Mouse (Mus musculus) urinary bladder, adult 18-20 months (tissue): ENCODE data around the gene Olfr1417.

Experiments
- DNase-seq, 2 experiments: peaks; one replicate each; pipeline ENCODE4 v3.0.0; 2022; ENCODE audit warnings: low spot score in 2 of 2, mixed read lengths in 2 of 2

Olfr1417 gene

DNA sequence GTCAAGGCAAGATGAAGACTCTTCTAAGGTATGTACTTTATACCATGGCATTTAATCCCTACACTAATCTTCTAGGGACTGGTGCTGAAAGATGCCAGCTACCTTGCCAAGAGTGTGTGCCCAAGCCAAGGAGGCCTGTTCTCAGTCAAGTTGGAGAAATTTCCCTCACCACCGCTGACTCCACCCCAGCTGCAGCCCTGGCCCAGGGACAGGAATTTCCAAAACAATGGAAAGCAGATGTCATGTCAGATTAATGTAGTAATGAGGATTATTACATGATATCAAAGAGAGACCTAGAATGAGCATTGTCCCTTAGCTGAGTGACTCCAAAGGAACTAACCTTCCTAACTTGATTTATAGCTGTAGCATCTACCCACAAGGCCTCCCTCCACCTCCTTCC lies 28.2 kb downstream of the Olfr1417 start:
- DNase-seq, result no peak

DNA sequence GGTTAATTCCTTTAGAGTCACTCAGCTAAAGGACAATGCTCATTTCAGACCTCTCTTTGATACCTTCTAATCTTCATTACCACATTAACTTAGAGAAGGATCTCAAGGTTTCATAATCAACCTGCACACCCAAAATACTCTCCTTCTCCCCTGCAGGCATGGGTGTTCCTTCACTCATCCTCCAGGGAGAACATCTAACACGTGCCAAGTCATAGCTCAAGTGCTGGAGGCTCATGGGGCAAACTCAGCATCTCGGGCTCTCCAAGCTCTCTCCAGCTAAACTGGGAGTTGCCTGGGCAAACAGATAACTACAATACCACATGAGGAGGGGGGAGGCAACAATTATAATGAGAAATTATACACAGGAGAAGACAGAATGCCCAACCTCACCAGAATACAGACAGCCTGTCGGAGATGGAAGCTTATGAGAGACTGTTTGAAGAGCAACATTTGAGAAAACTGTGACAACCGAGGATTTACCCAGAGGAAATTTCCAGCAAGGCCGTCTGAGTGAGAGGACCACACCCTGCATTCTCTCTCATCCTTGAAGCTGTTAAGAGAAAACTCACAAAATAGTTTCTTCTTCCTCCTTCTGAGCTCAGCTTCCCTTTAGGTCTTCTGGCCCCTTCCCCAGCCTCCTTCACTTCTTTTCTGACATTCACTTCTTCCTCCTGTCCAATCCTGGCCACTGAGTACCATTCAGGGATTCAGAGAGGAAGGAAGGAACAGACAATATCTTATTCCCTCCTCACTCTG lies 28.8 kb downstream of the Olfr1417 start:
- no peak for DNase-seq

DNA sequence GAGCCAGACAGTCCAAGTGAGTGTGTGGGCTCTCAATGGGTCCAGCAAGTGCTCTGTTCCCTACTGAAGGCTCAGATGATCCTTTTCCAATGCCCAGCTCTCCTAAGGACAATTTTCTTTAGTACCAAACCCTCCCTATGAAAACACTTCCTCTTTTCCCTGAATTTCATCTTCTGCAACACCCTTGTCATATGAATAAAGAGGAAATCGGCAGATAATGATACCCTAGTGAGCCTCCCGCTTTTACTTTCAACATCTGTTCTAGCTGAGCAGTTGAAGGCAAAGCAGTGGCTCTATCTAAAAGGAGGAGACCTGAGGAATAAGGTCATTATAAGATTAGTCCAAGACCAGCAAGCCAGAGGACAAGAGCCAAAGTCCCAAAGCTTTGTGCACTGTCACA lies 30.6 kb downstream of the Olfr1417 start:
- no peak for DNase-seq

DNA sequence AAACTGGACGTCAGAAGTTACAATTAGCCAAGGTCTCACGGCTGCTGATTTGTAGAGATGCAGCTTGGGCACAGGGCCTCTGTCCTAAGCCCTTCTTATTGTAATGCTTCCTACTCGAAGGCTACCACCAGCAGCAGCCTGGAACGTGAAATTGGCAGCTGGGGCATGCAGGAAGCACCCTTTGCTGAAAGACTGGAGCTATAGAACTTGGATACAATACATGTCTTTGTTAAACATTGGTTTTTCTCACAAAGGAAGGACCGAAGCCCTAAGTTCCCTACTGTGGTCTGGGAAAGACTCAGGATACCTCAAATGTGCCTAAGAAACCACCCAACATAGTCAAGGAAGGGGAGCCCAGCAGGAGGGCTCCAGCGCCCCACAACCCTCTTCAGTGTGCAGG lies 31.2 kb downstream of the Olfr1417 start:
- DNase-seq, result no peak

DNA sequence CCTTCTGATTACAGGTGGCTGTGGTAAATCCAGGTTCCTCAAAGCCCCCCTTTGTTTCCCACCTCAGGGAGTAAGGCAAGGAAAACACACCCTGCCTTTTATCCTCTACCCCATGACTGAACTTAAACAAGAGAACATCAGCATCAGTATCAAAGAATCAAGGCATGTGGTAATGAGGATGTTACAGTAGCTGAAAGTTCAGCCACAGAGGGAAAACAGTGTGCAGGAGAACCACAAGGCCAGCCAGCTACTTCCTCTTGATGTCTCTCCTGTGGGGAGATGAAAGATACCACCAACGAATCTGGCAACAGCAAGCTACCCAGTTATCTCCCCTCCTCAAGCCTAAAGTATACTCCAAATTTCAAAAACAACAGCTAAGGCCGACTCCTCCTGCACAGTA lies 31.8 kb downstream of the Olfr1417 start:
- DNase-seq, result no peak

DNA sequence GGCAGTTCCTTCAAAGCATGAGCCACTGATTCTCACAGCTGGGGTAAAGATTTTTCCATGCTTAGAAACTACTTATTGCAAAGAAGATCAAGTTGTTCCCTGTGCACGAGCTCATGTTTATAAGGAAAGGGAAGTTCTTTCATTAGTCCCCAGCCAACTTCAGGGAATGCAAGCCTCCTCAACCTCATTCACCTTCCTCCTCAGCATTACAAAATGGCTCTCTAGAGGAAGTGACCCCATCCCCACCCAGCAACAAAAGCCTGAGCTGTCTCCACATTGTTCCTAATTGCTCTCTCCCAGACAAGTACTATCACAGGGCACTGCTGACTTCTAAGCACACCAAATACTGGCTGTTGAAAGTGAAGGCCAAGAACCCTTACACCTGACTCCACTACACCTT lies 34.6 kb downstream of the Olfr1417 start:
- DNase-seq, result no peak

DNA sequence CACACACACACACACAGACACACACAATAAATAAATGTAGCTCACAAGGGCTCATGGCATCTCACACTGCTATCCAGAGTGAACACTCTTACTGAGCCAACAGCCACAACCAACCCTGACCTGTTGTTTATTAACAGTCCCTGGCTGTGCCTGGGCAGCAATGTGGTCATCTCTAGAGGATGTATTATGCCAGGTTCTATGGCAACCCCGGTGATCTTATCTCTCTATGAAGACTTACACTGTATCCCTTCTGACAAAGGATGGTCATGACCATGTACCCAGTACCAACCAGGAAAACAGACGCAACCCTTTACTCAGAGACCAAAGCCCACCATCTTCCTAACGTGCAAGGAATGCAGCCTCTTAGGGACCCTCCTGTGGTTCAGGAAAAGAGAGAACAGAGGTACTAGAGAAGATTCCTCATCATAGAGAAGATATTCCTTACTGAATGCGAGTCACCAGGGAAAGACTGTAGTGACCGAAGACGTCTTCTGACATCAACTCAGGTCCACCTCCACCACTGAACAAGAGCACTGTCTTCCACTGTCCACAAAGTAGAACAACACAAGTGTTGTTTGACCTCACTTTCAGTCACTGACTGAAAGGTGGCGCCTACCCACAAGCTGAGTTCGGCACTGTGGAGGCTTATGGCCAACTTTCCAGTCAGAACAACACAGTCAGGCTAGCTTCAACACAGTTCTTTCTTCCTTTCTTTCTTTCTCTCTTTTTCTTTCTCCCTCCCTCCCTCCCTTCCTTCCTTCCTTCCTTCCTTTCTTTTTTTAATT lies 38.3 kb downstream of the Olfr1417 start:
- DNase-seq, result no peak

DNA sequence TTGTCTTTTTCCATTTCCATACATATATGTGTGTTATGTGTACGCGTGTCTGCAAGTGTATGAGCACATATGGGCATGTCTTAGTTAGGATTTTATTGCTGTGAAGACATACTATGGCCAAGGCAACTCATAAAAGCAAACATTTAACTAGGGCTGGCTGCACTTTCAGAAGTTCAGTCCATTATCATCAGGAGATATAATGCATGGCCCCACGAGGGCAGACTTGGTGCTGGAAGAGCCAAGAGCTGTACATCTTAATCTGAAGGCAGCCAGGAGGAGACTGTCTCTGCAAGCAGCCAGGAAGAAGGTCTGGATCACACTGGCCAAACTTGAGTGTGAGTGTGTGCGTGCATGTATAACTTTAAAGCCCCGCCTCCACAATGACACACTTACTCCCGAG lies 44.6 kb downstream of the Olfr1417 start:
- DNase-seq, result no peak

DNA sequence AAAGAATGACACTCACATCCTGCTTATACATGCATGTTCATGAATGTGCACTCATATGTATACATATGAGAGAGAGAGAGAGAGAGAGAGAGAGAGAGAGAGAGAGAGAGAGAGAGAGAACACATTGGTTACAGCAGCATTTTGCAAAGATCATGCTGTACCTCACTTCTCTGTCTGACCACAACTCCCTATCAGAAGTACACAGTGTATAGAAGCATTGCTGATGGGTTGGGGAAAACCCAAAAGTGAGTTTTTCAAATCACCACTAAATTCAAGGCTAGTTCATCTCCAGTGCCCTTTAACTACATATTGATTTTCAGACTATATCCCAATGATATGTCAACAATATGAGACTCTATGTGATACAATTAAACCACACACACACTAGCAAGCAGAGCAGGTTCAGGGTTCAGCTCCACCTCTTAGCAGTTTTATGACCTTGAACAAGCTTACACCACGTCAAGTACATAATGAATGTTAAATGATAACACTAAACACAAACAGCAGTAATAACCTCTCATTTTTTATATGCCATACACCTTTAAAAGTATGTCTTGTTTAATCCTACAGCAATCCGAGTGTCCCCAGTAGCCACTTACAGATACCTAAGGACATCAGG lies 45.2 kb downstream of the Olfr1417 start:
- no peak for DNase-seq

DNA sequence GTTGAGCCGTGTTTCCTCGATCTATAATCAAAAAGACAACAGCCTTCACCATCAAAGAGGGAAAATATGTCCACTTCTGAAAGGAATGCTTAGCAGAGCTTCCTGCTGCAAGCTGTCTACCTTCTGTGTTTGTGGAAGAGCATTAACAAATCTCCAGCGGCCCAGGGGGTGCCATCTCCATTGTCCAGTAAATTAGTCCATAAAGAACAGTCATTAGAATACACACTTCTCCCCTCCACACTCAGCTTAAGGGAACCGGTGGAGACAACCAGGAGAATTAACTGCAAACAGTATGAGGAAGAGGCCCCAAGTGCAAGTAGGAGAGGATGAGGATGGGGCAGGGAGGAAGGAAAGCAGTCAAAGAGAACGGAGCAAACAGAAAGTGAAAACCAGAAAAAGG lies 47.2 kb downstream of the Olfr1417 start:
- no peak for DNase-seq

DNA sequence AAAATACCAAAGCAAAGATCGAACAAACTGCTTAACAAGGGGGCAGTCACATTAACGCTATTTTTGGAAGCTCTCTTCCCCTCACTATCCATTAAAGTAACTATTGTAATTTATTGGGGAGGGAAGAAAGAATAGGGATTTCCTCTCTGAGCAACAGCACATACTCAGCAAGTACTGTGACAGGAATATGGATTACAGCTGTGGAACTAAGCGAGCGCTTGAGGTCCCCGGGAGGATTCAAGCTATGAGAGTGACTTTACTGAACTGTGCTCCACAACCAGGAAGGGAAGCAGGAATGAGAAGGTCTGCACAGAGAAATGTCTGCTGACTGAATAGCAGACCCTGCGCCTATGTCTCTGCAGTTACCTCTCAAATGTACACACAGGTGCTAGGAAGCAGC lies 50.1 kb downstream of the Olfr1417 start:
- no peak for DNase-seq

DNA sequence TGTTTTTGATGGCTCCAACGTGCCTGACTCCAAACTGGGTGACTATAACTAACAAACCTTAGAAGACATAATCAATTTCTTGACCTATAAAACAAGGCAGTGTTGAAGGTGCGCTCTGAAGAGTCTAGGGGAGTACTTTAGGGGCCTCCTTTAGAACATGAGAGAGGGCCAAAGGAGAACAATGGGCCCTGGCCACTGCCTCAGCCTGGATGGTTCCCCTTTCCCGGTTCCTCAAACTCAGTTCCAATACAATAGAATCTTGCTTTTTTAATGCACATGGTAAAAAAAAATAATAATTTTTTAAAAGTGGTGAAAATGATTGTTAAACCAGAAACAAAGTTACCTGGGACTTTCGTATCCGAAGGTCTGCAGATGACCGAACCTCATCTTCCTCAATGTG lies 51.2 kb downstream of the Olfr1417 start:
- no peak for DNase-seq

DNA sequence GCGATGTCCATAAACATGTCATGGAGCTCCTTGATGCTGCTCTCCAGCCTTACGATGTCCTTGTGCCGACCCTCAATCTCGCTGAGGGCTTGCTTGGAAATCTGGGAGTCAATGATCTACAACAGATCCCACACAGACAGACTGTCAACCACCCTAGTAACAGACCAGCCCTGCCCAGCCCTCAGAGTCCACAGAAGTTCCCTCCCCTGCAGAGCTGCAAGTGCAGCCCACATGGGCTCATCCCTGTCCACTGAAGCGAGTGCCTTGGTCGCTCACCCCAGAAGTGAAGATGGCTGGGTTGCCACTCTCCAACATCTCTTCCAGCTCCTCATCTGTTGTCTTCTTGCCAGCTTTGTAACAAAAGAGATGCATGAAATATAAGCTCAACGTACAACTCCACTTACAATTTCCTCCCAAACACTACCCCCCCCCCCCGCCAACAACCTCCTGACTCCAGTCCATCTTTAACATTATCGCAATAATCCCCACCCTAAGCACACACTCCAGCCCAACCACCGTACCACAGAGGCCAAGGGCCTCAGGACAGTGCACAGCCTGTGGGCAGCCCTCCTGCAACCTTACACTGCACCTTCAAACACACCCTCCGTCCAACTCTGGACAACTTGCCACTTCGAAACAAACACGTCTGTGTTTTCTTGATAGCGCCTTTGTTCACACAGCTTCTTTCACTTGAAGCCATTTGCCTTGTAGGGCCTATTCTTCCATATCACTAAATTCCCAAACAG lies 53.4 kb downstream of the Olfr1417 start:
- DNase-seq, result no peak

DNA sequence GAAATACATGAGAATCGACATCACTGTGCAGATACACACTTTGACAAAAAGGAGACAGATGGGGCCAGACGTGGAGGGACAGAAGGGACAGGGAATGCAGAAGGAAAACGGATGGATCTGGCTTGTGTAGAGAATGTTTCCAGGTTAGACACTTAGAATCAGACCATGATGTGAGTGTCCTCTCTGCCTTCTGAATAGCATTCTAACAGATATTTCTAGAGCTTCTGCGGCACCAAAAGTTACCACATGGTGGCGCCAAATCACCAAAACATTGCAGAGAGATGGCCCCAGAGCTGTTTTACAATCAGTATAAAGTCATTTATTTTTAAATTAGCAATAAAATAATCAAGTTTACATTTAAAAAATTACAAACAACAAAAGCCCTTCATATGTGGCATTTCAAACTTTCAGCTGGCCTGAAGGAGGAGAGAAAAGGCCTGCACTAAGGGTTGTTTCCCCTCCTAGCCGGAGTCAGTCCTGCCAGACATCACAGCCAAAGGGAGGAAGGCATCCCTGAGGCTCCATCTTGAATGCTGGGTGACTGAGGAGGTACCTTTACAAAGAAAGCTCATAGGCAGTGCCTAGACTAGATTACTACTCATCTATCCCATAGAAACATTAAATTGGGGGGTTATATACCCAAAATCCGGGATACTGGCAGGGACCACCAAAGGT lies 61.7 kb downstream of the Olfr1417 start:
- DNase-seq, result peak; percentile 16 to 62
